Mouse (Mus musculus): ENCODE results near the gene Wdr20. TPM values are rescaled to one million over a fixed set of nuclear protein-coding genes. Genes with fewer than 3 reads are reported as not detected.

Wdr20 gene
- total and polyA plus RNA-seq, 3 experiments, result 16.4 to 47.1 (median 28.5) TPM

GRCm38 (mm10) chr12:110764531-110764930 is 26.8 kb downstream of the Wdr20 start:
- H3K27me3 ChIP-seq (ENCODE audit: insufficient read depth, low read length), result no peaks in the 10 kb centered on the region
- DNase-seq (ENCODE audit: low spot score) (no peak), ATAC-seq (ENCODE audit: extremely low read depth, insufficient number of reproducible peaks, low FRiP score, poor library complexity, severe bottlenecking) (no peak)
- no peaks in the 10 kb centered on the region for H3K9me3 ChIP-seq (replicated peaks)
- TF ChIP-seq GATA1 (IDR thresholded peaks at IDR 0.05; ENCODE audit: borderline replicate concordance, low read length) (no peak), POLR2AphosphoS5 (IDR thresholded peaks at IDR 0.05; ENCODE audit: insufficient replicate concordance, low read depth, low read length) (no peak), GATA2 (IDR thresholded peaks at IDR 0.05; ENCODE audit: borderline replicate concordance, low read depth, low read length) (no peak), TAL1 (conservative IDR thresholded peaks at IDR 0.05; ENCODE audit: low read depth, low read length) (no peak), CTCF (IDR thresholded peaks at IDR 0.05; ENCODE audit: low read depth, low read length) (no peak)
- no peak overlapping the region for H3K4me3 ChIP-seq (ENCODE audit: low read depth, low read length)
- peaks cover 57% of the 10 kb centered on the region for H3K36me3 ChIP-seq (replicated peaks)
- H3K4me1 ChIP-seq (ENCODE audit: insufficient read depth, low read depth, low read length), result peaks cover 10% of the 10 kb centered on the region

GRCm38 (mm10) chr12:110768562-110768961 is 30.8 kb downstream of the Wdr20 start:
- ATAC-seq (ENCODE audit: extremely low read depth, insufficient number of reproducible peaks, low FRiP score, poor library complexity, severe bottlenecking), result no peak
- peaks cover 55% of the 10 kb centered on the region for H3K36me3 ChIP-seq (replicated peaks)
- TF ChIP-seq GATA2 (IDR thresholded peaks at IDR 0.05; ENCODE audit: borderline replicate concordance, low read depth, low read length), result no peak
- TF ChIP-seq TAL1 (conservative IDR thresholded peaks at IDR 0.05; ENCODE audit: low read depth, low read length), result no peak
- no peak for TF ChIP-seq CTCF (IDR thresholded peaks at IDR 0.05; ENCODE audit: low read depth, low read length)
- TF ChIP-seq POLR2AphosphoS5 (IDR thresholded peaks at IDR 0.05; ENCODE audit: insufficient replicate concordance, low read depth, low read length), result no peak
- TF ChIP-seq GATA1 (IDR thresholded peaks at IDR 0.05; ENCODE audit: borderline replicate concordance, low read length), result no peak
- no peaks in the 10 kb centered on the region for H3K9me3 ChIP-seq (replicated peaks)
- peaks cover 21% of the 10 kb centered on the region for H3K4me1 ChIP-seq (ENCODE audit: insufficient read depth, low read depth, low read length)
- H3K4me3 ChIP-seq (ENCODE audit: low read depth, low read length), result no peak overlapping the region
- no peak for DNase-seq (ENCODE audit: low spot score)
- no peaks in the 10 kb centered on the region for H3K27me3 ChIP-seq (ENCODE audit: insufficient read depth, low read length)

- H3K9me3 ChIP-seq (replicated peaks), result no peaks in the 10 kb centered on the region
- peaks cover 52% of the 10 kb centered on the region for H3K36me3 ChIP-seq (replicated peaks)
- no peak overlapping the region for H3K4me3 ChIP-seq (ENCODE audit: low read depth, low read length)
- no peak for TF ChIP-seq CTCF (IDR thresholded peaks at IDR 0.05; ENCODE audit: low read depth, low read length)
- no peak for TF ChIP-seq GATA2 (IDR thresholded peaks at IDR 0.05; ENCODE audit: borderline replicate concordance, low read depth, low read length)
- TF ChIP-seq TAL1 (conservative IDR thresholded peaks at IDR 0.05; ENCODE audit: low read depth, low read length), result no peak
- TF ChIP-seq POLR2AphosphoS5 (IDR thresholded peaks at IDR 0.05; ENCODE audit: insufficient replicate concordance, low read depth, low read length), result no peak
- no peak for TF ChIP-seq GATA1 (IDR thresholded peaks at IDR 0.05; ENCODE audit: borderline replicate concordance, low read length)
- peaks cover 21% of the 10 kb centered on the region for H3K4me1 ChIP-seq (ENCODE audit: insufficient read depth, low read depth, low read length)
- no peak for DNase-seq (ENCODE audit: low spot score)
- no peaks in the 10 kb centered on the region for H3K27me3 ChIP-seq (ENCODE audit: insufficient read depth, low read length)
- no peak for ATAC-seq (ENCODE audit: extremely low read depth, insufficient number of reproducible peaks, low FRiP score, poor library complexity, severe bottlenecking)
Measured at GRCm38 (mm10) chr12:110769660-110770297, 32.0 kb downstream of the Wdr20 start.

GRCm38 (mm10) chr12:110770479-110771247 is 32.9 kb downstream of the Wdr20 start:
- peaks cover 23% of the 10 kb centered on the region for H3K4me1 ChIP-seq (ENCODE audit: insufficient read depth, low read depth, low read length)
- ATAC-seq (ENCODE audit: extremely low read depth, insufficient number of reproducible peaks, low FRiP score, poor library complexity, severe bottlenecking) (no peak; the same call in 1 of the 2 replicates), DNase-seq (ENCODE audit: low spot score) (no peak)
- TF ChIP-seq POLR2AphosphoS5 (IDR thresholded peaks at IDR 0.05; ENCODE audit: insufficient replicate concordance, low read depth, low read length) (no peak), GATA1 (IDR thresholded peaks at IDR 0.05; ENCODE audit: borderline replicate concordance, low read length) (no peak), TAL1 (conservative IDR thresholded peaks at IDR 0.05; ENCODE audit: low read depth, low read length) (no peak), GATA2 (IDR thresholded peaks at IDR 0.05; ENCODE audit: borderline replicate concordance, low read depth, low read length) (no peak), CTCF (IDR thresholded peaks at IDR 0.05; ENCODE audit: low read depth, low read length) (no peak)
- no peaks in the 10 kb centered on the region for H3K9me3 ChIP-seq (replicated peaks)
- no peaks in the 10 kb centered on the region for H3K27me3 ChIP-seq (ENCODE audit: insufficient read depth, low read length)
- H3K36me3 ChIP-seq (replicated peaks), result peaks cover 45% of the 10 kb centered on the region
- H3K4me3 ChIP-seq (ENCODE audit: low read depth, low read length), result no peak overlapping the region

- ATAC-seq (ENCODE audit: extremely low read depth, insufficient number of reproducible peaks, low FRiP score, poor library complexity, severe bottlenecking) (no peak), DNase-seq (ENCODE audit: low spot score) (no peak)
- H3K4me1 ChIP-seq (ENCODE audit: insufficient read depth, low read depth, low read length), result peaks cover 28% of the 10 kb centered on the region
- H3K36me3 ChIP-seq (replicated peaks), result peaks cover 44% of the 10 kb centered on the region
- no peak for TF ChIP-seq CTCF (IDR thresholded peaks at IDR 0.05; ENCODE audit: low read depth, low read length)
- TF ChIP-seq GATA1 (IDR thresholded peaks at IDR 0.05; ENCODE audit: borderline replicate concordance, low read length), result no peak
- TF ChIP-seq POLR2AphosphoS5 (IDR thresholded peaks at IDR 0.05; ENCODE audit: insufficient replicate concordance, low read depth, low read length), result no peak
- no peak for TF ChIP-seq GATA2 (IDR thresholded peaks at IDR 0.05; ENCODE audit: borderline replicate concordance, low read depth, low read length)
- TF ChIP-seq TAL1 (conservative IDR thresholded peaks at IDR 0.05; ENCODE audit: low read depth, low read length), result no peak
- no peak overlapping the region for H3K4me3 ChIP-seq (ENCODE audit: low read depth, low read length)
- no peaks in the 10 kb centered on the region for H3K27me3 ChIP-seq (ENCODE audit: insufficient read depth, low read length)
- H3K9me3 ChIP-seq (replicated peaks), result no peaks in the 10 kb centered on the region
Measured at GRCm38 (mm10) chr12:110771961-110772360, 34.2 kb downstream of the Wdr20 start.
